Mouse (Mus musculus) ES-Bruce4 (cell line): ENCODE data around the gene Tor2a.
A peak's percentile ranks its signal among the peaks of the same experiment; 100 is the strongest.

Experiments
- CTCF ChIP-seq: IDR thresholded peaks from one replicate; pipeline ENCODE4 v1.8.1; 2011; ENCODE audit warnings: low read depth, low read length
- POLR2A ChIP-seq: IDR thresholded peaks from one replicate; pipeline ENCODE4 v1.8.1; 2011; ENCODE audit warnings: low read length; ENCODE audit not compliant: insufficient read depth

GRCm38 (mm10) chr2:32763353-32763752 is 6.3 kb downstream of the Tor2a start:
- TF ChIP-seq CTCF (peak; percentile 21), POLR2A (no peak)
